Mouse (Mus musculus): ENCODE measurements at regions not wholly inside any gene's neighbourhood (a gene's known extent, or its start where the extent isn't known, plus 50 kb on each side); places are given as distances from the start of the nearest gene placed in this dataset.

DNA sequence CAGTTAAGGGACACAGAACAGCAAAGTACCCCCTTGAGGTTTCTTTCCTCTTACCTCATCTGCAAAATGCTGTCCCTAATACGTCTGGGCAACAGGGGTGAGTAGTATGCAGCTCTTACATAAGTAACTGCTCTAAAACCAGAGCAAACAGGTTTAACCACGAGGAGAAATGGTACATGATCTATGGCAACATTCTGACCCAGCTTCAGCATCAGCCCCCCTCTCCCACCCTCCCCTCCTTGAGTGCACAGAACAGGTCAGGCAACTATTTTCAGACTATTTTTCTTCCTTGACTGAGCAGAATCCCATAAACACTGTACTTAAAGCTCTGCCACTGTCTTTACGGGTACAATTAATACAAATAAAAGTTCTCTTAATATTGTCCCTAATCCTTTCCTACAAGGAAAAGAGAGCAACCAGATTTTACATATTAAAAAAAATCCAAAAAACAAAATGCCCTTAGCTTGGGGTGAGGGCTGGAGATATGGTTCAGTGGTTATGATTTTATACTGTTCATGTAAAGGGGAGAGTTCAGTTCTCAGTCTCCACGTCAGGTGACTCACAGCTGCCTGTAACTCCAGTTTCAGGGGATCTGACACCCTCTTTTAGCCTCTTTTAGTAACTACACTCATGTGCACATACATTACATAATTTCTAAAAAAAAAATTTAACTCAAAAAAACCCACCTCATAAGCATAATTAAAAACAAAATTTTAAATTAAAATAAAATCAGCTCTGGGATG is 69.1 kb upstream of the Spdye4c start:
- DNase-seq (ENCODE audit: low spot score): no peak
- H3K4me2 ChIP-seq (ENCODE audit: low read depth, severe bottlenecking): no peak overlapping the region
- no peak overlapping the region for H3K27ac ChIP-seq (replicated peaks; ENCODE audit: low read depth, low read length)
- H3K36me3 ChIP-seq (ENCODE audit: control insufficient read depth, insufficient read depth, low read length): no peaks in the 10 kb centered on the region
- H3K9me3 ChIP-seq (ENCODE audit: control insufficient read depth, low read length): no peaks in the 10 kb centered on the region
- H3K4me3 ChIP-seq (ENCODE audit: low read depth, low read length): no peak overlapping the region
- H3K9ac ChIP-seq (ENCODE audit: low read length): no peak overlapping the region
- no peaks in the 10 kb centered on the region for H3K27me3 ChIP-seq (ENCODE audit: control insufficient read depth, insufficient read depth, low read length)
- no peak for ATAC-seq (ENCODE audit: insufficient number of reproducible peaks, low FRiP score, low TSS enrichment, low read depth)
- WGBS: 61% methylated on average over 4 of the region's 4 CpGs
- no peaks in the 10 kb centered on the region for H3K4me1 ChIP-seq (ENCODE audit: control insufficient read depth, insufficient read depth, low read length)

DNA sequence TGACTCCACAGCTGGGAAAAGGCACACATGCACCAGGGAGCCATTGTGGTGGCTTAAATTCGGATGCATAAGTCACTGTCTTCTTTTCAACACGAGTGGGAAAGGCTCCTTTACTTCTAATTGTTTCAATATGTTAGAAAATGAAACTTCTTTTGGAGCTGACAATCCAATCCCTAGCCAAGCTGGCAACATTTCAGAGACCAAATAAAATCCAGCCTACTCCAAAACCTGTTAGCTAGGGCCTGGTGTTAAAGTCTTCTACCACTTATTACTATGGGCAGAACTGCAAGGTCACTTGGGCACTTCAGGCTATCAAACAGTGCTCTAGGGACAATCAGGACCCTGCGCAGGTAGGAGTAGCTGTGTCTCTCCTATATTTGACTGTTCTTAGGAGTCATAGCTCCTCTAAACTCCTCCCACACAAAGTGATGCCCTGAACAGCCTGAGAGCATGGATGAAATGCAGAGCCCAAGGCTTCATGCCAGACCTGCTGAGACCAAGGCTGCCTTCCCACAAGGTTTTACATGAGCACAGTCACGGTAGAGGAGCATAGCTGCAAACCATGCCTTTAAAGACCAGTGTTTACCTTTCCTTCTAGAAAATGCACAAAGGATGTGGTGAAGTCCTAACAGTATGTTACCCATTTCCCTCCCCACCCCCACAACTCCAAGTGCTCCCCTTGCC is 67.4 kb upstream of the Spdye4c start:
- H3K4me1 ChIP-seq (ENCODE audit: control insufficient read depth, insufficient read depth, low read length): no peaks in the 10 kb centered on the region
- H3K4me3 ChIP-seq (ENCODE audit: low read depth, low read length): no peak overlapping the region
- DNase-seq (ENCODE audit: low spot score) (no peak), ATAC-seq (ENCODE audit: insufficient number of reproducible peaks, low FRiP score, low TSS enrichment, low read depth) (no peak)
- H3K4me2 ChIP-seq (ENCODE audit: low read depth, severe bottlenecking): no peak overlapping the region
- no peaks in the 10 kb centered on the region for H3K27me3 ChIP-seq (ENCODE audit: control insufficient read depth, insufficient read depth, low read length)
- no peaks in the 10 kb centered on the region for H3K36me3 ChIP-seq (ENCODE audit: control insufficient read depth, insufficient read depth, low read length)
- 57% methylated on average over 4 of the region's 4 CpGs for WGBS
- no peak overlapping the region for H3K27ac ChIP-seq (replicated peaks; ENCODE audit: low read depth, low read length)
- no peak overlapping the region for H3K9ac ChIP-seq (ENCODE audit: low read length)
- H3K9me3 ChIP-seq (ENCODE audit: control insufficient read depth, low read length): no peaks in the 10 kb centered on the region

DNA sequence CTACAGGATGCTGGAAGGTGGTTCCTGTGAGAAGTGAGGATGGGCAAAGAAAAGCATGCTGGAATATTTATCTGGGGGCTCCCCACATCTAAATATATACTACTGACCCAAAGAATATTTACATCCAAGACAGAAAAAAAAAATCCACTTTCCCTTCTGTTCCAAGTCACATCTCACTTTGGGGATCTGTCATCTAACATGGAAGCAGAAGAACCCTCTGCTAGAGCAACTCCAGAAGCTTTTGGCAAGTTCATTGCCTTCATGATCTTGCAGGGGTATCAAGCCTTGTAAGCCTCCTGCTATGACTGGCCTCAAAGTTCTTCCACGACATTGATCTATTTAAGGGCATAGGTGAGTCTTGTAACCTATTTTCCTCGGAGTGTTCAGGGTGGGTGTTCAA is 64.9 kb upstream of the Spdye4c start:
- H3K4me3 ChIP-seq (ENCODE audit: low read depth, low read length): no peak overlapping the region
- no peaks in the 10 kb centered on the region for H3K36me3 ChIP-seq (ENCODE audit: control insufficient read depth, insufficient read depth, low read length)
- no peak for DNase-seq (ENCODE audit: low spot score)
- WGBS: 75% methylated on average over 2 of the region's 2 CpGs
- no peak overlapping the region for H3K27ac ChIP-seq (replicated peaks; ENCODE audit: low read depth, low read length)
- H3K4me2 ChIP-seq (ENCODE audit: low read depth, severe bottlenecking): no peak overlapping the region
- H3K27me3 ChIP-seq (ENCODE audit: control insufficient read depth, insufficient read depth, low read length): no peaks in the 10 kb centered on the region
- ATAC-seq (ENCODE audit: insufficient number of reproducible peaks, low FRiP score, low TSS enrichment, low read depth): no peak
- no peak overlapping the region for H3K9ac ChIP-seq (ENCODE audit: low read length)
- no peaks in the 10 kb centered on the region for H3K9me3 ChIP-seq (ENCODE audit: control insufficient read depth, low read length)
- H3K4me1 ChIP-seq (ENCODE audit: control insufficient read depth, insufficient read depth, low read length): no peaks in the 10 kb centered on the region

DNA sequence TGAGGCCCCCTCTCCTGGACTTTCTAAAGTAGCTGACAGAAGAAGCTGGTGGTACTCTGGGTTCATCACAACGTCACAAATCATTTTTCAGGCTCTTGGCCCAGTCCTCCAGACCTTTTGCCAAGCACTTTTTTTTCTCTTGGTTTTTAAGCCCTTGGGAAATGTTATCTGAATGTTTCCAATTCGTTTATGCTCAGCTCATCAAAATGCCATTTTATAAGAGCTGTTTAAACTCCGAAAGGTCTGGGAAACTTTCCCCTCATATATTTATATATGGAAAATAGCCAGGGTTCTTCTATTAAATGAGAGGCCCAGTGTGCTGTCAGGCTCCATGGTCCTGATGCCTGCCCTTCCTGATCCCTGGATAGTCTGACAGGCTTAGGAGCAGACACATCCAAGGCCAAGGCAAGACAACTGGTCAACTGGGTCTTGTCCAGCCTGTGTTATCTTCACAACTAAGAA is 64.1 kb upstream of the Spdye4c start:
- no peaks in the 10 kb centered on the region for H3K36me3 ChIP-seq (ENCODE audit: control insufficient read depth, insufficient read depth, low read length)
- ATAC-seq (ENCODE audit: insufficient number of reproducible peaks, low FRiP score, low TSS enrichment, low read depth): no peak
- no peak overlapping the region for H3K9ac ChIP-seq (ENCODE audit: low read length)
- no peak overlapping the region for H3K4me2 ChIP-seq (ENCODE audit: low read depth, severe bottlenecking)
- H3K27ac ChIP-seq (replicated peaks; ENCODE audit: low read depth, low read length): no peak overlapping the region
- no peaks in the 10 kb centered on the region for H3K9me3 ChIP-seq (ENCODE audit: control insufficient read depth, low read length)
- H3K4me1 ChIP-seq (ENCODE audit: control insufficient read depth, insufficient read depth, low read length): no peaks in the 10 kb centered on the region
- 69% methylated on average over 3 of the region's 3 CpGs for WGBS
- no peak overlapping the region for H3K4me3 ChIP-seq (ENCODE audit: low read depth, low read length)
- no peak for DNase-seq (ENCODE audit: low spot score)
- H3K27me3 ChIP-seq (ENCODE audit: control insufficient read depth, insufficient read depth, low read length): no peaks in the 10 kb centered on the region

DNA sequence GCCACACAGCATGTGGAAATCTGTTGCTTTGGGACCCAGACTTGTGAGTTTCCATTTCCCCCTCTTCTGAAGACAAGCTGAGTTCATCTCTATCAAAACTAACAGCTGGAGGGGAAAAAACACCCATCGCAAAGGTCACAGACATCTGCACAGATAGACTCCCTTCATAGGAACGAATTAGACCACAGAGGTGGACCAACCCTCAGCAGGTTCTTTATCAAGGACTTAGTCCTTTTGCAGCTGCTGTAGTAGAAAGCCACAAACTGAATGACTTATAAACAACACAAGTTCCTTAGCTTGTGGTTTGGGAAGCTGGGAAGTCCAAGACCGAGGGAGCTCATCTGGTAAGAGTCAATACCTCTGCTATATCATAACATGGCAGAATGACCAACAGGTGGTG is 54.7 kb upstream of the Spdye4c start:
- ATAC-seq (ENCODE audit: insufficient number of reproducible peaks, low FRiP score, low TSS enrichment, low read depth): no peak
- H3K27ac ChIP-seq (replicated peaks; ENCODE audit: low read depth, low read length): no peak overlapping the region

DNA sequence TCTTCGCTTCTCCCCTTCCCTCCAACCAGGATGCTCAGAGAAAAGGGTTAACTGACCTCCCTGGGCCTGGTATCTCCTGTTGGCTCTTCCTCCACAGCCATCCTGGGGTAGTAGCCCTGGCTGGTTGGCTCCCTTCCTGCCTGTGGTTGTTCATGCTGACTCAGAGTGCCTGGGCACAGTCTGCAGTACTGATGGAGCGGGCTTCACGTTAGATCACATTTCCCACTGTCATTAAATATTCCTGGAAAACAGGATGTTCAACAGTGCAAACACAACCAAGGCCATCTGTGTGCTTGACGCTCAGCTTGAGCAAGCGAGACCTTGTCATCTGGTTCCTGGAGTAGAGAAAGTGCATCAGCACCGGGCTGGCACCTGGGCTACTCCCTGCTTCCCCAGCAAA is 53.6 kb upstream of the Spdye4c start:
- no peaks in the 10 kb centered on the region for H3K9me3 ChIP-seq (ENCODE audit: control insufficient read depth, low read length)
- 82% methylated on average over 6 of the region's 6 CpGs for WGBS
- DNase-seq (ENCODE audit: low spot score) (no peak), ATAC-seq (ENCODE audit: insufficient number of reproducible peaks, low FRiP score, low TSS enrichment, low read depth) (no peak)
- no peaks in the 10 kb centered on the region for H3K27me3 ChIP-seq (ENCODE audit: control insufficient read depth, insufficient read depth, low read length)
- no peak overlapping the region for H3K4me2 ChIP-seq (ENCODE audit: low read depth, severe bottlenecking)
- no peak overlapping the region for H3K4me3 ChIP-seq (ENCODE audit: low read depth, low read length)
- no peaks in the 10 kb centered on the region for H3K36me3 ChIP-seq (ENCODE audit: control insufficient read depth, insufficient read depth, low read length)
- H3K27ac ChIP-seq (replicated peaks; ENCODE audit: low read depth, low read length): no peak overlapping the region
- H3K4me1 ChIP-seq (ENCODE audit: control insufficient read depth, insufficient read depth, low read length): no peaks in the 10 kb centered on the region
- no peak overlapping the region for H3K9ac ChIP-seq (ENCODE audit: low read length)

More for the DNA sequence above, 54.7 kb upstream of the Spdye4c start:
- H3K4me1 ChIP-seq (ENCODE audit: control insufficient read depth, insufficient read depth, low read length): no peaks in the 10 kb centered on the region
- no peak overlapping the region for H3K4me3 ChIP-seq (ENCODE audit: low read depth, low read length)
- no peaks in the 10 kb centered on the region for H3K36me3 ChIP-seq (ENCODE audit: control insufficient read depth, insufficient read depth, low read length)
- H3K4me2 ChIP-seq (ENCODE audit: low read depth, severe bottlenecking): no peak overlapping the region
- H3K9me3 ChIP-seq (ENCODE audit: control insufficient read depth, low read length): no peaks in the 10 kb centered on the region
- H3K27me3 ChIP-seq (ENCODE audit: control insufficient read depth, insufficient read depth, low read length): no peaks in the 10 kb centered on the region
- no peak overlapping the region for H3K9ac ChIP-seq (ENCODE audit: low read length)
- no peak for DNase-seq (ENCODE audit: low spot score)
- 88% methylated on average over 3 of the region's 3 CpGs for WGBS

DNA sequence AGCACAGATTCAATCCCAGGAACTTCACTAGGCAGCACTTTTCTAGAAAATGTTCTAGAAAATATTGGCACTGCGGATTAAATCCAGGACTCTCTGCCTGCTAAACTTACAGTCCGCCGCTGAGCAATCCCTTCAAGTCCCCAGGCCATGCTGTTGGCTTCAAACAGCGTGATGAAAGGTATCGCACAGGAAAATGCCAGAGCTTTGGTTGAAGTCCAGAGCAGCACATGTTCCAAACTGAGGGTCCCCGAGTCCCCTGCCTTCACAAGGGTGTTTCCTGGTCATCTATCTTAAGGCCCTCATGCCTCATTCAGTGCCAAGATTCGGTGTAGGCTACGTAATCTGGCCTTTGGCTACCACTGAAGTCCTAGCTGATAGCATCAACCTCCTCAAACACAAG is 52.3 kb upstream of the Spdye4c start:
- Histone ChIP-seq H3K9me3 (ENCODE audit: control insufficient read depth, low read length) (no peaks in the 10 kb centered on the region), H3K4me3 (ENCODE audit: low read depth, low read length) (no peak overlapping the region), H3K4me1 (ENCODE audit: control insufficient read depth, insufficient read depth, low read length) (no peaks in the 10 kb centered on the region), H3K4me2 (ENCODE audit: low read depth, severe bottlenecking) (no peak overlapping the region), H3K27me3 (ENCODE audit: control insufficient read depth, insufficient read depth, low read length) (no peaks in the 10 kb centered on the region), H3K9ac (ENCODE audit: low read length) (no peak overlapping the region), H3K36me3 (ENCODE audit: control insufficient read depth, insufficient read depth, low read length) (no peaks in the 10 kb centered on the region), H3K27ac (replicated peaks; ENCODE audit: low read depth, low read length) (no peak overlapping the region)
- ATAC-seq (ENCODE audit: insufficient number of reproducible peaks, low FRiP score, low TSS enrichment, low read depth): no peak
- no peak for DNase-seq (ENCODE audit: low spot score)
- 94% methylated on average over 8 of the region's 8 CpGs for WGBS
